ENCODE assay signal across 12 mouse cellular contexts in the genomic region with DNA sequence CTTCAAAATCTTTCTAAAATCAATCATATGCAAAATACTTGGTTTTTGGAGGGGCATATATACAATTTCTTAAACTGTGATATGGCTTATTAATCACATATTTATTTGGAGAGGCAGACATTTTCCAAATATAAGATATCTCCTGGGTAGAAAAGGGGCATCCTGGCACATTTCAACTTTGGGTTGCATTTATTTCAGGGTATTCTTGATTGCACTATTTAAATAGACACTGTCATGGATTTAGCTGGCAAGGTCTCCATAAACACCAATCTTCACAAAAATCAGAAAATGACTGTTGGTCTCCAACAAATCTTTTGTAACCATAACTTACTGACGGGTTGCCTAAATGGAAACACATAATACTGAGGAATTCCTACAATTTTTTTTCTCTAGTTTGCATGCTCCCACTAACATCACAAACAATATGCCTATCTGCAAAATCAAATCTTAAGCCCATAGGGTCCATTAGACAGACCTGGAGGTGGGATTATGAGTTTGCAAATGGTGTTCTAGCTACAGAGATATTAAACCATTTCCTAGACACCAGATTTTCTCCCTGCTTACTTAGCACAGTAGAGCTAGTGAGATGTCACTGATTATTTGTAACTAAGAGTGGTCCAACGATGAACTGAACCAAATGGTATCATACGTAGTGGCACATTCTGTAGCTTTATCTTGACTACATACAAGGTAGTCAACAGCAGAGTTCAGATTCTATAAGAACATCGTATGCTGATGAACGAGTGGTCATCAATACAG. TPM values are rescaled to one million over a fixed set of nuclear protein-coding genes. Genes with fewer than 3 reads are reported as not detected.
DNase-seq lines count a peak whose midpoint lies in the region; ATAC-seq lines count a peak whose summit lies in the region.
"Had no signal": no experiment of that assay in that cellular context is flagged by ENCODE, and none has a peak within 500 bp of the region (broad histone marks: within the 10 kb centered on the region; RNA-seq: fewer than 3 reads in every experiment).

No protein-coding gene starts in this region.

- H3K9me3 ChIP-seq in liver, embryonic 11.5 days (ENCODE audit: control insufficient read depth, low read length), result peaks cover 10% of the 10 kb centered on the region

- no peaks in the 10 kb centered on the region for H3K27me3 ChIP-seq in liver, embryonic 11.5 days (replicated peaks; ENCODE audit: control insufficient read depth, insufficient read depth, low read length)

- ATAC-seq in cerebellum, adult (ENCODE audit: insufficient number of reproducible peaks, low FRiP score, low TSS enrichment), result peak; percentile 40; the same call in 1 of the 2 replicates
- peak; percentile 39; the same call in 1 of the 2 replicates for ATAC-seq in liver, embryonic 11.5 days (replicated peaks; ENCODE audit: low FRiP score)
- ATAC-seq in erythroid progenitor cell, adult 5-6 weeks (replicated peaks; ENCODE audit: low FRiP score, poor library complexity, severe bottlenecking), result peak; percentile 30; the same call in 1 of the 2 replicates
- ATAC-seq in monocyte, adult 5-6 weeks (replicated peaks; ENCODE audit: insufficient number of reproducible peaks, low FRiP score, low TSS enrichment, poor library complexity, severe bottlenecking), result peak; percentile 78
- ATAC-seq: activated CD4-positive, CD25-positive, alpha-beta regulatory T cell, adult 4 months had no signal

- H3K36me3 ChIP-seq in liver, embryonic 11.5 days (ENCODE audit: control insufficient read depth, insufficient read depth, low read length), result no peaks in the 10 kb centered on the region

- no peak overlapping the region for H3K4me2 ChIP-seq in liver, embryonic 11.5 days

- H3K27ac ChIP-seq in liver, embryonic 11.5 days (ENCODE audit: low read depth, low read length), result no peak overlapping the region

- no peaks in the 10 kb centered on the region for H3K4me1 ChIP-seq in liver, embryonic 11.5 days (replicated peaks; ENCODE audit: control insufficient read depth, insufficient read depth, low read length)

- H3K4me3 ChIP-seq in liver, embryonic 11.5 days (ENCODE audit: low read depth, low read length), result no peak overlapping the region

- DNase-seq in cerebellum, postnatal 4 days (ENCODE audit: low spot score in 2 of 2), result no peak
- DNase-seq in liver, embryonic 11.5 days (ENCODE audit: low spot score), result no peak
- no peak for DNase-seq in liver
- DNase-seq in adrenal gland, postnatal 25 days, result no peak
- no peak for DNase-seq in cerebellum, postnatal 14 days
- DNase-seq: cerebellum, postnatal 25 days; gastrocnemius, postnatal 36 days; right cerebral cortex, postnatal 14 days had no signal

- 76% methylated on average over 5 of the region's 5 CpGs for WGBS in liver, embryonic 11.5 days

- no peak overlapping the region for H3K9ac ChIP-seq in liver, embryonic 11.5 days (ENCODE audit: low read depth, low read length)

RNA-seq across cellular contexts. Expression of gene Slc30a4, which starts 20.9 kb away (rescaled TPM):
- polyA plus RNA-seq in liver, embryonic 11.5 days (2014; fragmentation: Nextera tagmentation; extraction: Ambion mirVana), result 3.3 and 3.7 TPM in 2 replicates
- 1.1 TPM in 1 of 2 replicates, not detected in the other for total RNA-seq in erythroid progenitor cell, adult 5-6 weeks (2015; ENCODE audit: low replicate concordance)
- total RNA-seq in erythroid progenitor cell, adult 5-6 weeks (2017; ENCODE audit: low replicate concordance), result 0.90 and 1.5 TPM in 2 replicates
- 1.1 to 3.7 TPM (median 1.6 TPM) in 3 replicates for total RNA-seq in monocyte, adult 5-6 weeks (2017)
- total RNA-seq in adrenal gland, postnatal 25 days (2021), result 30.5 and 34.2 TPM in 2 replicates

RNA-seq across cellular contexts. Expression of gene AA467197, which starts 44.8 kb away (rescaled TPM):
- polyA plus RNA-seq in liver, embryonic 11.5 days (2014; fragmentation: Nextera tagmentation; extraction: Ambion mirVana), result not detected in 2 replicates
- total RNA-seq in erythroid progenitor cell, adult 5-6 weeks (2015; ENCODE audit: low replicate concordance), result 12.6 and 13.4 TPM in 2 replicates
- total RNA-seq in erythroid progenitor cell, adult 5-6 weeks (2017; ENCODE audit: low replicate concordance), result 2.4 and 14.6 TPM in 2 replicates
- total RNA-seq in monocyte, adult 5-6 weeks (2017), result 3.2 to 7.8 TPM in 2 of 3 replicates, not detected in the other
- 0.70 TPM in 1 of 2 replicates, not detected in the other for total RNA-seq in adrenal gland, postnatal 25 days (2021)

RNA-seq across cellular contexts. Expression of gene Bloc1s6, which starts 56.7 kb away (rescaled TPM):
- polyA plus RNA-seq in liver, embryonic 11.5 days (2014; fragmentation: Nextera tagmentation; extraction: Ambion mirVana), result 42.8 and 44.1 TPM in 2 replicates
- 5.8 and 6.7 TPM in 2 replicates for total RNA-seq in erythroid progenitor cell, adult 5-6 weeks (2015; ENCODE audit: low replicate concordance)
- 8.6 and 29.0 TPM in 2 replicates for total RNA-seq in erythroid progenitor cell, adult 5-6 weeks (2017; ENCODE audit: low replicate concordance)
- total RNA-seq in monocyte, adult 5-6 weeks (2017), result 20.4 to 28.0 TPM (median 27.2 TPM) in 3 replicates
- total RNA-seq in adrenal gland, postnatal 25 days (2021), result 26.2 and 38.4 TPM in 2 replicates
